ENCODE assay signal across 20 mouse cellular contexts in the genomic region with DNA sequence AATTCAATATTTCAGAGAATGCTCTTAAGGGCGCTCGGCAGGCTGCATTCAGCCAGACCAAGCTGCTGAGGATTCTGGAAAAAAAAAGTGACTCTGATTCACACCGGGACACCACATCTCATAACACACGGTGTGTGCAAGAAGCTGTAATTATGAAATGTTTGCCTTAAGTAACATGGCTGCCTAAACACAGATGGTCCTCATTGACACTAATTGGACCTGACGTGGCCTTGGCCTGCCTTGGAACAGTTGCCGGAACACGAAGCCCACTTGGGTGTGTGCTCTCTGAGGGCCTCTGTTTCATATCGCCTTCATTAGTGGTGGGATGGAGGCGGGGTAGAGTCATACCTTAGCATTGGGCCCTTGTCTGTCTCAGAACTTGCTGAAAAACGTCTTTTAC.
A peak's percentile ranks its signal among the peaks of the same experiment; 100 is the strongest.
DNase-seq lines count a peak whose midpoint lies in the region; ATAC-seq and TF ChIP-seq lines count a peak whose summit lies in the region.
"Had no signal": no experiment of that assay in that cellular context is flagged by ENCODE, and none has a peak within 500 bp of the region (broad histone marks: within the 10 kb centered on the region; RNA-seq: fewer than 3 reads in every experiment).

No protein-coding gene starts in this region.

- no peak overlapping the region; the same call in 1 of the 2 replicates for H3K9ac ChIP-seq in embryonic facial prominence, embryonic 11.5 days (replicated peaks; ENCODE audit: low read length)
- no peak overlapping the region for H3K9ac ChIP-seq in limb, embryonic 12.5 days (replicated peaks)
- H3K9ac ChIP-seq in stomach, postnatal 0 days (ENCODE audit: low read length), result no peak overlapping the region
- H3K9ac ChIP-seq: lung, embryonic 14.5 days; neural tube, embryonic 15.5 days had no signal

- WGBS in embryonic facial prominence, embryonic 11.5 days, result 31% methylated on average over 10 of the region's 10 CpGs
- WGBS in limb, embryonic 12.5 days, result 36% methylated on average over 10 of the region's 10 CpGs
- 62% methylated on average over 10 of the region's 10 CpGs for WGBS in stomach, postnatal 0 days

- no peak overlapping the region; the same call in 1 of the 2 replicates for H3K27ac ChIP-seq in embryonic facial prominence, embryonic 11.5 days (replicated peaks; ENCODE audit: low read depth, low read length)
- H3K27ac ChIP-seq in limb, embryonic 12.5 days, result peak overlapping the region; percentile 46
- no peak overlapping the region for H3K27ac ChIP-seq in stomach, postnatal 0 days (replicated peaks)
- H3K27ac ChIP-seq: gastrocnemius, adult 2 months; neural tube, embryonic 15.5 days had no signal

- H3K4me3 ChIP-seq in embryonic facial prominence, embryonic 11.5 days (ENCODE audit: low read depth, low read length), result no peak overlapping the region
- H3K4me3 ChIP-seq in limb, embryonic 12.5 days (replicated peaks), result no peak overlapping the region
- no peak overlapping the region for H3K4me3 ChIP-seq in stomach, postnatal 0 days (ENCODE audit: low read depth, low read length)
- H3K4me3 ChIP-seq: gastrocnemius, adult 2 months; neural tube, embryonic 15.5 days had no signal

- no peak for TF ChIP-seq EP300 in stomach, postnatal 0 days (optimal IDR thresholded peaks at IDR 0.05)

- no peaks in the 10 kb centered on the region for H3K4me1 ChIP-seq in embryonic facial prominence, embryonic 11.5 days (ENCODE audit: control insufficient read depth, insufficient read depth, low read length)
- H3K4me1 ChIP-seq in limb, embryonic 12.5 days (replicated peaks), result peaks cover 28% of the 10 kb centered on the region
- no peaks in the 10 kb centered on the region for H3K4me1 ChIP-seq in stomach, postnatal 0 days (replicated peaks; ENCODE audit: control insufficient read depth, insufficient read depth)
- H3K4me1 ChIP-seq: neural tube, embryonic 15.5 days had no signal

- TF ChIP-seq CTCF in stomach, postnatal 0 days (IDR thresholded peaks at IDR 0.05; ENCODE audit: low read depth), result no peak

- peak; percentile 72 for ATAC-seq in embryonic facial prominence, embryonic 11.5 days (replicated peaks; ENCODE audit: insufficient number of reproducible peaks, low FRiP score, low TSS enrichment, low read depth)
- no peak for ATAC-seq in limb, embryonic 12.5 days (ENCODE audit: insufficient number of reproducible peaks, insufficient read depth, low FRiP score, low TSS enrichment, low read depth)
- ATAC-seq in stomach, postnatal 0 days (ENCODE audit: low FRiP score, low TSS enrichment), result no peak
- ATAC-seq: forebrain, embryonic 16.5 days; inflammation-experienced regulatory T-cells, adult 6 months; Patski had no signal

- H3K36me3 ChIP-seq in embryonic facial prominence, embryonic 11.5 days (replicated peaks; ENCODE audit: control insufficient read depth, insufficient read depth, low read depth, low read length), result no peaks in the 10 kb centered on the region
- no peaks in the 10 kb centered on the region for H3K36me3 ChIP-seq in limb, embryonic 12.5 days
- no peaks in the 10 kb centered on the region for H3K36me3 ChIP-seq in stomach, postnatal 0 days (ENCODE audit: control insufficient read depth, insufficient read depth, low read length)
- H3K36me3 ChIP-seq: neural tube, embryonic 15.5 days had no signal

- peak; percentile 60 for DNase-seq in embryo, embryonic 10 days (ENCODE audit: low spot score)
- no peak for DNase-seq in embryo, embryonic 9.5 days (ENCODE audit: extremely low spot score)
- DNase-seq in MN1 (ENCODE audit: low spot score), result peak; percentile 22
- peak; percentile 83 for DNase-seq in embryonic facial prominence, embryonic 11.5 days (ENCODE audit: low spot score)
- DNase-seq in liver, result no peak
- no peak for DNase-seq in adrenal gland, adult 18-20 months (ENCODE audit: low spot score in 2 of 2)
- DNase-seq in stomach, postnatal 0 days (ENCODE audit: low spot score), result no peak
- DNase-seq: cerebellum, adult 2 months; gastrocnemius, adult 2 months; heart, postnatal 10 days; kidney, adult 9 months; lung, embryonic 14.5 days; right cerebral cortex, adult 18-20 months; thymus, postnatal 25 days had no signal

- no peaks in the 10 kb centered on the region for H3K27me3 ChIP-seq in embryonic facial prominence, embryonic 11.5 days (ENCODE audit: control insufficient read depth, insufficient read depth, low read length)
- no peaks in the 10 kb centered on the region for H3K27me3 ChIP-seq in limb, embryonic 12.5 days
- no peaks in the 10 kb centered on the region for H3K27me3 ChIP-seq in stomach, postnatal 0 days (ENCODE audit: control insufficient read depth, insufficient read depth, low read length)
- H3K27me3 ChIP-seq: neural tube, embryonic 15.5 days; Patski had no signal

- H3K4me2 ChIP-seq in embryonic facial prominence, embryonic 11.5 days (ENCODE audit: low read depth, low read length), result no peak overlapping the region
- 0 out of 2 replicates have a peak overlapping the region, but pooled peaks have one; percentile 7 for H3K4me2 ChIP-seq in limb, embryonic 12.5 days
- H3K4me2 ChIP-seq in stomach, postnatal 0 days (replicated peaks; ENCODE audit: low read depth), result no peak overlapping the region
- H3K4me2 ChIP-seq: liver, embryonic 11.5 days; lung, embryonic 14.5 days; neural tube, embryonic 15.5 days had no signal

- H3K9me3 ChIP-seq in embryonic facial prominence, embryonic 11.5 days (replicated peaks; ENCODE audit: control insufficient read depth, low read length), result no peaks in the 10 kb centered on the region
- no peaks in the 10 kb centered on the region for H3K9me3 ChIP-seq in limb, embryonic 12.5 days
- no peaks in the 10 kb centered on the region for H3K9me3 ChIP-seq in stomach, postnatal 0 days (ENCODE audit: control insufficient read depth, low read length)
- H3K9me3 ChIP-seq: neural tube, embryonic 15.5 days had no signal

Comparison
In these comparisons a context has a peak if more than half of its experiments do, and no peak if none do; other contexts are left out.
1. DNase-seq: peak in embryo, embryonic 10 days (single experiment), MN1 (single experiment) and embryonic facial prominence, embryonic 11.5 days (single experiment); none in embryo, embryonic 9.5 days (single experiment), liver (single experiment), adrenal gland, adult 18-20 months (0 of 2) and stomach, postnatal 0 days (single experiment).